Mouse (Mus musculus): ENCODE measurements at regions not wholly inside any gene's neighbourhood (a gene's known extent, or its start where the extent isn't known, plus 50 kb on each side); places are given as distances from the start of the nearest gene placed in this dataset.
A peak's percentile ranks its signal among the peaks of the same experiment; 100 is the strongest.

- Histone ChIP-seq H3K4me3 (ENCODE audit: low read depth, low read length) (no peak overlapping the region), H3K27me3 (ENCODE audit: control insufficient read depth, insufficient read depth, low read length) (no peaks in the 10 kb centered on the region), H3K36me3 (replicated peaks; ENCODE audit: control insufficient read depth, insufficient read depth, low read length) (no peaks in the 10 kb centered on the region), H3K4me2 (ENCODE audit: low read depth, low read length) (no peak overlapping the region), H3K27ac (ENCODE audit: low read depth) (no peak overlapping the region), H3K4me1 (ENCODE audit: control insufficient read depth, insufficient read depth) (no peaks in the 10 kb centered on the region), H3K9ac (replicated peaks; ENCODE audit: low read depth, low read length) (no peak overlapping the region), H3K9me3 (replicated peaks; ENCODE audit: control insufficient read depth, low read length) (no peaks in the 10 kb centered on the region)
- no peak for TF ChIP-seq EP300 (IDR thresholded peaks at IDR 0.05; ENCODE audit: low read depth)
- no peak for TF ChIP-seq CTCF (IDR thresholded peaks at IDR 0.05; ENCODE audit: low read depth)
- DNase-seq (ENCODE audit: low spot score), result no peak
- ATAC-seq (ENCODE audit: insufficient read depth, low read depth), result no peak
- WGBS, result 61% methylated on average over 19 of the region's 19 CpGs
Observed at GRCm38 (mm10) chr1:61359011-61359930, 279.4 kb upstream of the Pard3b start.

GRCm38 (mm10) chr1:61372581-61372980, 266.0 kb upstream of the Pard3b start:
- TF ChIP-seq CTCF (IDR thresholded peaks at IDR 0.05; ENCODE audit: low read depth) (no peak), EP300 (IDR thresholded peaks at IDR 0.05; ENCODE audit: low read depth) (no peak)
- H3K4me1 ChIP-seq (ENCODE audit: control insufficient read depth, insufficient read depth), result 0 out of 2 replicates have a peak, but pooled peaks cover 7% of the 10 kb centered on the region
- no peak overlapping the region for H3K4me2 ChIP-seq (ENCODE audit: low read depth, low read length)
- H3K4me3 ChIP-seq (ENCODE audit: low read depth, low read length), result no peak overlapping the region
- WGBS, result 55% methylated on average over 4 of the region's 4 CpGs
- H3K36me3 ChIP-seq (replicated peaks; ENCODE audit: control insufficient read depth, insufficient read depth, low read length), result no peaks in the 10 kb centered on the region
- no peak overlapping the region for H3K27ac ChIP-seq (ENCODE audit: low read depth)
- DNase-seq (ENCODE audit: low spot score), result no peak
- H3K9ac ChIP-seq (replicated peaks; ENCODE audit: low read depth, low read length), result no peak overlapping the region
- H3K9me3 ChIP-seq (replicated peaks; ENCODE audit: control insufficient read depth, low read length), result no peaks in the 10 kb centered on the region; the same call in 1 of the 2 replicates
- no peak for ATAC-seq (ENCODE audit: insufficient read depth, low read depth)
- no peaks in the 10 kb centered on the region for H3K27me3 ChIP-seq (ENCODE audit: control insufficient read depth, insufficient read depth, low read length)

- Histone ChIP-seq H3K36me3 (replicated peaks; ENCODE audit: control insufficient read depth, insufficient read depth, low read length) (no peaks in the 10 kb centered on the region), H3K4me1 (ENCODE audit: control insufficient read depth, insufficient read depth) (0 out of 2 replicates have a peak, but pooled peaks cover 7% of the 10 kb centered on the region), H3K4me3 (ENCODE audit: low read depth, low read length) (no peak overlapping the region), H3K4me2 (ENCODE audit: low read depth, low read length) (0 out of 2 replicates have a peak overlapping the region, but pooled peaks have one; percentile 1), H3K27ac (ENCODE audit: low read depth) (peak overlapping the region; percentile 59), H3K27me3 (ENCODE audit: control insufficient read depth, insufficient read depth, low read length) (no peaks in the 10 kb centered on the region), H3K9ac (replicated peaks; ENCODE audit: low read depth, low read length) (no peak overlapping the region), H3K9me3 (replicated peaks; ENCODE audit: control insufficient read depth, low read length) (no peaks in the 10 kb centered on the region; the same call in 1 of the 2 replicates)
- ATAC-seq (ENCODE audit: insufficient read depth, low read depth), result peak; percentile 86
- TF ChIP-seq CTCF (IDR thresholded peaks at IDR 0.05; ENCODE audit: low read depth) (no peak), EP300 (IDR thresholded peaks at IDR 0.05; ENCODE audit: low read depth) (peak; percentile 86; the same call in 1 of the 2 replicates)
- WGBS, result 43% methylated on average over 17 of the region's 17 CpGs
- DNase-seq (ENCODE audit: low spot score), result peak; percentile 69
Observed at GRCm38 (mm10) chr1:61373661-61374491, 264.7 kb upstream of the Pard3b start.

GRCm38 (mm10) chr1:61376417-61376816, 262.2 kb upstream of the Pard3b start:
- no peak for ATAC-seq (ENCODE audit: insufficient read depth, low read depth)
- Histone ChIP-seq H3K4me2 (ENCODE audit: low read depth, low read length) (no peak overlapping the region), H3K4me3 (ENCODE audit: low read depth, low read length) (no peak overlapping the region), H3K9ac (replicated peaks; ENCODE audit: low read depth, low read length) (no peak overlapping the region), H3K4me1 (ENCODE audit: control insufficient read depth, insufficient read depth) (0 out of 2 replicates have a peak, but pooled peaks cover 7% of the 10 kb centered on the region), H3K27ac (ENCODE audit: low read depth) (no peak overlapping the region), H3K27me3 (ENCODE audit: control insufficient read depth, insufficient read depth, low read length) (no peaks in the 10 kb centered on the region), H3K36me3 (replicated peaks; ENCODE audit: control insufficient read depth, insufficient read depth, low read length) (no peaks in the 10 kb centered on the region), H3K9me3 (replicated peaks; ENCODE audit: control insufficient read depth, low read length) (no peaks in the 10 kb centered on the region; the same call in 1 of the 2 replicates)
- DNase-seq (ENCODE audit: low spot score), result no peak
- TF ChIP-seq CTCF (IDR thresholded peaks at IDR 0.05; ENCODE audit: low read depth) (no peak), EP300 (IDR thresholded peaks at IDR 0.05; ENCODE audit: low read depth) (no peak)
- WGBS, result 42% methylated on average over 4 of the region's 4 CpGs

GRCm38 (mm10) chr1:61377070-61377469, 261.6 kb upstream of the Pard3b start:
- Histone ChIP-seq H3K4me1 (ENCODE audit: control insufficient read depth, insufficient read depth) (0 out of 2 replicates have a peak, but pooled peaks cover 7% of the 10 kb centered on the region), H3K4me2 (ENCODE audit: low read depth, low read length) (peak overlapping the region; percentile 47), H3K9ac (replicated peaks; ENCODE audit: low read depth, low read length) (no peak overlapping the region), H3K36me3 (replicated peaks; ENCODE audit: control insufficient read depth, insufficient read depth, low read length) (no peaks in the 10 kb centered on the region), H3K4me3 (ENCODE audit: low read depth, low read length) (no peak overlapping the region), H3K9me3 (replicated peaks; ENCODE audit: control insufficient read depth, low read length) (no peaks in the 10 kb centered on the region), H3K27ac (ENCODE audit: low read depth) (no peak overlapping the region), H3K27me3 (ENCODE audit: control insufficient read depth, insufficient read depth, low read length) (no peaks in the 10 kb centered on the region)
- no peak for ATAC-seq (ENCODE audit: insufficient read depth, low read depth)
- 1% methylated on average over 7 of the region's 7 CpGs for WGBS
- TF ChIP-seq EP300 (IDR thresholded peaks at IDR 0.05; ENCODE audit: low read depth), result no peak
- TF ChIP-seq CTCF (IDR thresholded peaks at IDR 0.05; ENCODE audit: low read depth), result peak; percentile 74
- peak; percentile 53 for DNase-seq (ENCODE audit: low spot score)
